Mouse (Mus musculus): ENCODE data around the gene Amot. TPM values are rescaled to one million over a fixed set of nuclear protein-coding genes. Genes with fewer than 3 reads are reported as not detected.

Amot gene
- polyA plus RNA-seq, 1 experiment, result 37.2 TPM

DNA sequence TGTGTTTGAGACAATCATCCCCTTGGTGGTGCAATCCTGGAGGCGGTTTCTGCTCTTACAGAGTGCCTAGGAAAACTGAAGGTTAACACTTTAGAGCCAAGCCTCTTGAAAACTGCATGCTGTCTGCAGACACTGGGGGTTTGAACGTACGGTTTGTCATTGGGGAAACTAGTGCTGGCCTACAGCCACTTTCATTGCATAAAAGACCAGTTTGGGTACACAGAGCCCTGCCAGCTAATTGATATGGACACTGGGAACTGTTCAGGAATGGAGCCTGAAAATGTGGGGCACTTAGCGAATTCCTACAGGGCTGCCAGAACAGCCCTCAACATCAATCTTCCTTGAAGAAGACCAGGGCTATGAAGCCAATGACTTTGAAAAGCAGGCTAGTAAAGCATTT is 50.2 kb downstream of the Amot start:
- TF ChIP-seq POLR2A (IDR thresholded peaks at IDR 0.05; ENCODE audit: low read depth, low read length), result no peak
- TF ChIP-seq CTCF (IDR thresholded peaks at IDR 0.05; ENCODE audit: borderline replicate concordance, insufficient read depth, low read length), result no peak
- no peak overlapping the region for H3K27ac ChIP-seq (ENCODE audit: insufficient read depth, low read length)
- no peak overlapping the region for H3K4me3 ChIP-seq (ENCODE audit: insufficient read depth, low read length)
- no peaks in the 10 kb centered on the region for H3K4me1 ChIP-seq (ENCODE audit: control insufficient read depth, insufficient read depth, low read length)

DNA sequence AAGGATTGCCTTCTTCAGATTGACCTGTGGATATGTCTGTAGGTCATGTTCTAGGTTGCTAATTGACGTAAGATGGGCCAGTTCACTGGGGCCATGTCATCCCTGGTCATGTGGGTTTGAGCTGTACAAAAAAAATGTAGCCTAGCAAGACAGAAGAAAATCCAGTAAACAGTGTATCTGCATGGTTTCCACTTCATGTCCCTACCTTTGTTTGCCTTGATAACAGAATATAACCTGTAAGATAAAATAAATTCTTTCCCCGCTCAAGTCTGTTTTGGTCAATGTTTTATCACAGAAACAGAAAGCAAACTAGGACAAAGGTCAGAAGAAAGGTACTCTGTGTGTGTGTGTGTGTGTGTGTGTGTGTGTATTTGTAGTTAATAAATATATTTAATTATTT is 63.5 kb downstream of the Amot start:
- Histone ChIP-seq H3K4me3 (ENCODE audit: insufficient read depth, low read length) (no peak overlapping the region), H3K4me1 (ENCODE audit: control insufficient read depth, insufficient read depth, low read length) (no peaks in the 10 kb centered on the region), H3K27ac (ENCODE audit: insufficient read depth, low read length) (no peak overlapping the region)
- TF ChIP-seq POLR2A (IDR thresholded peaks at IDR 0.05; ENCODE audit: low read depth, low read length), result no peak
- no peak for TF ChIP-seq CTCF (IDR thresholded peaks at IDR 0.05; ENCODE audit: borderline replicate concordance, insufficient read depth, low read length)

DNA sequence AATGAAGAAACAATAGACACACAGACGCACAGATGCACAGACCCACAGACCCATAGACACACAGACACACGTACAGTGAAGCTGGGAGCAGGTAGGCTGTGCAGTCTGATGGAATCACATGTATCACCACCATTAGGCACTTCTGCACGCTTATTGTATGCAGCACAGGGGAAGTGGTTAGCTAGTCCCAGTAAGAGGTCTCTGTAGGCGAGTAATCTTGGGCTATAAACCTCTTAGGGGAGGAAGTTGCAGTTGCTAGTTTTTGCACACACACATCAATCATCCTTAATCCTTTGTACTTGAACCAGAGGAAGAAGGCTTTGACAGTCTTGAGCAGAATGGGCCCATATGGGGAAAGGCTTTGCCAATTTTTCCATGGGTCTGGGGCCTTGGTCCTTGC is 71.3 kb downstream of the Amot start:
- Histone ChIP-seq H3K4me3 (ENCODE audit: insufficient read depth, low read length) (no peak overlapping the region), H3K27ac (ENCODE audit: insufficient read depth, low read length) (no peak overlapping the region), H3K4me1 (ENCODE audit: control insufficient read depth, insufficient read depth, low read length) (0 out of 2 replicates have a peak, but pooled peaks cover 2% of the 10 kb centered on the region)
- TF ChIP-seq CTCF (IDR thresholded peaks at IDR 0.05; ENCODE audit: borderline replicate concordance, insufficient read depth, low read length), result no peak
- no peak for TF ChIP-seq POLR2A (IDR thresholded peaks at IDR 0.05; ENCODE audit: low read depth, low read length)

DNA sequence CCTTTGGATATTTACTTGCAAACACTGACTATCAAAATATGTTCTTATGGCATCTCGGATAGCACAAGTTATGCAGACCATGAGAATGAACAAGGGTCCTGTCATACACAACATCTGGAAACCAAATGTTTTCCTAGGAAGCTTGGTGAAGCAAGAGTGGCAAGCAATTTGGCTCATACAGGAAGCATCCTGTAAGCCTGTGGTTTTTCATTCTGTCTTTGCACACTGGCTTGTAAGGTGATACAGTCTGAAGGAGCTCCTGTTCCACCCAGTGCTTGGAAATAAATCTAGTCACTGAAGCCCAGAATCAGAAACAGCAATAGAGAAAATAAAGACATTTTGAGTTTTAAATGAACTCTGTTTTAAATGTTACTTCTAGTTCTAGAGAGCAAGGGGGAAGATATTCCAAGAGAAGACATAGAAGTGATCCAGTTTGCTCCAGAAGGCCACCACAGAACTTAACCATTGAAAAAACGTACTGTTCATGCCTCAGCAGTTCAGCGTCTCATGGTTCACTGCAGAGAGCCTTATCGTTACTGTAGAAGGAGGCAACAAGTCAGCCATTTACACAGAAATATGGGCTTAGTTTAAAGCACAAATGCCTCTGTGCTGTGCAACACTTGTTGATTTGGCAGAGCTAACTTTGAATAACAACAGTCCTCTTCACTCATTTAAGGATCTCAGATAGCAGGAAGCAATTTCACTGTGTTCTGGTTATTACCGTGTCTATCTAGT is 74.0 kb downstream of the Amot start:
- Histone ChIP-seq H3K4me3 (ENCODE audit: insufficient read depth, low read length) (no peak overlapping the region), H3K4me1 (ENCODE audit: control insufficient read depth, insufficient read depth, low read length) (0 out of 2 replicates have a peak, but pooled peaks cover 2% of the 10 kb centered on the region), H3K27ac (ENCODE audit: insufficient read depth, low read length) (peak overlapping the region; percentile 18; the same call in 1 of the 2 replicates)
- no peak for TF ChIP-seq POLR2A (IDR thresholded peaks at IDR 0.05; ENCODE audit: low read depth, low read length)
- no peak for TF ChIP-seq CTCF (IDR thresholded peaks at IDR 0.05; ENCODE audit: borderline replicate concordance, insufficient read depth, low read length)

DNA sequence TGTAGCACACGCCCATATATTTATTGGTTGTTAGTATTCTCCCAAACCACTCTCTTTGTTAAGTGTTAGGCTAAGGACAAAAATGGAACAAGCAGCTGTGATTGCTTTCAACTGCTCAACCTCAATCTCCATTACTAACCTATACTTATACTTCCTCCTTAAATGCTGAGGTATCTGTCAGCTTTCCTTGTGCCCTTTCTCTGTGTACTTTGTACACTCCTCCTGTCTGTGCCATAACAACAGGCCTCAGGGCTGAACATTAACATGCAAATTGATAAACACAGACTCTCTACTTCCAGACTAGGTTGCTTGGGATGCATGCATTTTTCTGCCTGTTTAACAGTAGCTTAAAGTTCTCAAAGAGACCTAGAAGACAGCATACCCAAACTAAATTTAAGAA is 76.2 kb downstream of the Amot start:
- Histone ChIP-seq H3K4me3 (ENCODE audit: insufficient read depth, low read length) (no peak overlapping the region), H3K4me1 (ENCODE audit: control insufficient read depth, insufficient read depth, low read length) (0 out of 2 replicates have a peak, but pooled peaks cover 2% of the 10 kb centered on the region), H3K27ac (ENCODE audit: insufficient read depth, low read length) (no peak overlapping the region)
- TF ChIP-seq POLR2A (IDR thresholded peaks at IDR 0.05; ENCODE audit: low read depth, low read length) (no peak), CTCF (IDR thresholded peaks at IDR 0.05; ENCODE audit: borderline replicate concordance, insufficient read depth, low read length) (no peak)

DNA sequence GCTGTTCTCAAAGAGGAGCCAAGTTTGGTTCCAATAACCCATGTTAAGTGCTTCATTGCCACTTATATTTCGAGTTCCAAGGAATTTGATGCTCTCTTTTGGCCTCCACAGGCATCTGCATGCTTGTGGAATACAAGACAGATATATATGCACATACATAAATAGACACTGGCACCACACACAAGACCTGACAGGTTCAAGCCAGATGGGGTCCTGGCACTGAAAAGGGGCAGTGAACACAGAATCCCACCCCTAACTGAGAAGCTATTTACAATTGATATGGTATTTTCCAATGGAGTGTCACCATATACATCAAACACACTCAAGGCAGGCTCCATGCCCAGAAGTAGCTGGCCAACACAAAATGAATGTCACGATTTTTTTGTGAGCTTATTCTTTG is 81.0 kb downstream of the Amot start:
- Histone ChIP-seq H3K4me3 (ENCODE audit: insufficient read depth, low read length) (no peak overlapping the region), H3K27ac (ENCODE audit: insufficient read depth, low read length) (no peak overlapping the region), H3K4me1 (ENCODE audit: control insufficient read depth, insufficient read depth, low read length) (no peaks in the 10 kb centered on the region)
- no peak for TF ChIP-seq POLR2A (IDR thresholded peaks at IDR 0.05; ENCODE audit: low read depth, low read length)
- TF ChIP-seq CTCF (IDR thresholded peaks at IDR 0.05; ENCODE audit: borderline replicate concordance, insufficient read depth, low read length), result no peak

DNA sequence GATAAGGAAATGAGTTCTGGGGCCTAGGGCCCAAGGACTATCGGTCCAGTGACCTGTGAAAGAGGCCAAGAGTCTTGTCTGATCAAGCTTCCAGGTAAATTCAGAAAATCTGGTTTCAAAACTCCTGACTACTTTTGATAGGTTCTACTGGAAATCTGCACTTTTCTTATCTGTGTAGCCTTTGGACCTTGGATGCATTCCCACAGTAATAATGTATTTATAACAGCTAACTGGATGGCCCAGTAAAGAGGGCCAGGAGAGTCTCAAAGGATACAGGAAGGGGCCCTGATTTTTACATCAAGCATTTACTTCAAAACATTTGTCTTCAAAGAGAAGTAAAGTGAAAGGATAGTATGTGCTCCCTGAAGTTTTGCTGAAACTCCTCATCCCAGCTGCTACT is 90.7 kb downstream of the Amot start:
- Histone ChIP-seq H3K4me3 (ENCODE audit: insufficient read depth, low read length) (no peak overlapping the region), H3K27ac (ENCODE audit: insufficient read depth, low read length) (no peak overlapping the region), H3K4me1 (ENCODE audit: control insufficient read depth, insufficient read depth, low read length) (peaks cover 3% of the 10 kb centered on the region)
- TF ChIP-seq POLR2A (IDR thresholded peaks at IDR 0.05; ENCODE audit: low read depth, low read length), result no peak
- no peak for TF ChIP-seq CTCF (IDR thresholded peaks at IDR 0.05; ENCODE audit: borderline replicate concordance, insufficient read depth, low read length)

DNA sequence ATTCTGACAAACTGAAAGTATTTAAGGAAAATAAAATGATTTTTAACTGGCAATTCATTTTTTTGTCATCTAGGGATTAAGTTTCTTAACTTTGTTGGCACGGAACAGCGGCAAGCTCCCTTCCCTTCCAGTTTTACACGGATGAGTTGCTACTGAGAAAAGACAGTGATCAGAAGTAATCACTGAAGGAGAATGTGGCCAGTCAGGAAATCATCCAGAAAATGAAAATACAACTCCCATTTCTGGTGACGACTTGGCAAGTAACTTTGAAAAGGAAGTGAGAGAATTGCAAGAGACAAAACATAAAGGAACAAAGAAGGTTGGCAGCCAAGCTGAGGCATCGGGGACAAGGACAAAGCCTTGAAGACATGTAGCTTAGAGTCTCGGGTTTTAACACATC is 93.6 kb downstream of the Amot start:
- Histone ChIP-seq H3K27ac (ENCODE audit: insufficient read depth, low read length) (peak overlapping the region; percentile 40; the same call in 1 of the 2 replicates), H3K4me1 (ENCODE audit: control insufficient read depth, insufficient read depth, low read length) (peaks cover 3% of the 10 kb centered on the region; the same call in 1 of the 2 replicates), H3K4me3 (ENCODE audit: insufficient read depth, low read length) (no peak overlapping the region)
- TF ChIP-seq CTCF (IDR thresholded peaks at IDR 0.05; ENCODE audit: borderline replicate concordance, insufficient read depth, low read length), result no peak
- TF ChIP-seq POLR2A (IDR thresholded peaks at IDR 0.05; ENCODE audit: low read depth, low read length), result no peak

DNA sequence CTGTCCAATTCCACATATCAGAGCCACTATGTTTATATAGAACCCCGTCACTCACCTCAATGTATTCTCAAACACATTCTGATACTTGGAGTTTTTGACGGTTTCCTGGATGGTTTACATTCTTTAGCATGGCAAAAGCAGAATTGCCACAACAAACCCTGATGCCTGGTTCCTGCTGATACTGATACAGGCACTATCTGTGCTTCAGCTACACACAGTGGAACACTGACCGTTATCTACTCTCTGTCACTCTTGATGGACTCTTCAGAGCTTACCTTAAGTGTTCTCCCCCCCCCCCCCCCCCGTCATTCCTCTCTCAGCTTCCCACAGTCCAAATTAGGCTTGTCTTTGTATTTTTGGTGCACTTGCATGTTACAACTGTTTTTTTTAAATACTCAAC is 98.9 kb downstream of the Amot start:
- H3K4me3 ChIP-seq (ENCODE audit: insufficient read depth, low read length), result no peak overlapping the region
- no peak overlapping the region for H3K27ac ChIP-seq (ENCODE audit: insufficient read depth, low read length)
- H3K4me1 ChIP-seq (ENCODE audit: control insufficient read depth, insufficient read depth, low read length), result peaks cover 2% of the 10 kb centered on the region; the same call in 1 of the 2 replicates
- TF ChIP-seq POLR2A (IDR thresholded peaks at IDR 0.05; ENCODE audit: low read depth, low read length), result no peak
- TF ChIP-seq CTCF (IDR thresholded peaks at IDR 0.05; ENCODE audit: borderline replicate concordance, insufficient read depth, low read length), result no peak

DNA sequence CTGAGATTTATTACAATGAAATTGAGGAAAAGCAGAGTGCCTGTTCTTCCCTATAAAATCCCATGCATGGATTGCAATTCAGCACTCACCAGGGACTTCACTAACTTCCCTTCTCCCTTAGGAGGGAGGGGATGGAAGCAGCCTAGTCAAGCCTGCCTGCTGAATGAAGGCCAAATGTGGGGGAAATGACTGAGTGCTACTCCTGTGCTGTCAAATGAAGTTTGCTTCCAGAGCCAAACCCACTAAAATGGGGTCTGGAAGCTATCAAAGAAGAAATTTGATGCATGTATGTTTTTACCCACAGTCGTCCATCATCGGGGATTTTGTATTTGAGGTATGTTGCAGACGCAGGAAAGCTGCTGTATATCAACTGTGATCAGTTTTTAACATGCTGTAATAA is 103.1 kb downstream of the Amot start:
- Histone ChIP-seq H3K4me3 (ENCODE audit: insufficient read depth, low read length) (no peak overlapping the region), H3K4me1 (ENCODE audit: control insufficient read depth, insufficient read depth, low read length) (no peaks in the 10 kb centered on the region), H3K27ac (ENCODE audit: insufficient read depth, low read length) (no peak overlapping the region)
- no peak for TF ChIP-seq CTCF (IDR thresholded peaks at IDR 0.05; ENCODE audit: borderline replicate concordance, insufficient read depth, low read length)
- TF ChIP-seq POLR2A (IDR thresholded peaks at IDR 0.05; ENCODE audit: low read depth, low read length), result no peak
